Mouse (Mus musculus) gastrocnemius, adult 2 months (tissue): Measurements from ENCODE around the gene H2afy. TPM values are rescaled to one million over a fixed set of nuclear protein-coding genes. Genes with fewer than 3 reads are reported as not detected.

ENCODE experiments used
- DNase-seq: peaks from one replicate; pipeline ENCODE4 v3.0.0; 2022
- H3K27ac ChIP-seq: fragments of 200-600 bp; 2 replicates; pipeline ENCODE4 v1.8.1; 2022; ENCODE audit warnings: mild to moderate bottlenecking
- H3K4me3 ChIP-seq: fragments of 200-600 bp; 2 replicates; pipeline ENCODE4 v1.8.1; 2022; ENCODE audit warnings: mild to moderate bottlenecking, moderate library complexity
- CTCF ChIP-seq: fragments of 200-600 bp; IDR thresholded peaks from 2 replicates; pipeline ENCODE4 v1.8.1; 2022; ENCODE audit warnings: antibody characterized with exemption, mild to moderate bottlenecking, moderate library complexity
- intact Hi-C: fragments of 180-260 bp; cut with DNase I; formaldehyde crosslinking; loops from one replicate; pipeline ENCODE4 v1.15.1; 2025
- total RNA-seq, 2 experiments: library from RNA; stranded (reverse); gene quantifications; 2 replicates each; pipeline ENCODE4 v1.2.3; 2021

H2afy gene
- total RNA-seq, 2 experiments from 2014 or later = 64.1 to 69.2 TPM

DNA sequence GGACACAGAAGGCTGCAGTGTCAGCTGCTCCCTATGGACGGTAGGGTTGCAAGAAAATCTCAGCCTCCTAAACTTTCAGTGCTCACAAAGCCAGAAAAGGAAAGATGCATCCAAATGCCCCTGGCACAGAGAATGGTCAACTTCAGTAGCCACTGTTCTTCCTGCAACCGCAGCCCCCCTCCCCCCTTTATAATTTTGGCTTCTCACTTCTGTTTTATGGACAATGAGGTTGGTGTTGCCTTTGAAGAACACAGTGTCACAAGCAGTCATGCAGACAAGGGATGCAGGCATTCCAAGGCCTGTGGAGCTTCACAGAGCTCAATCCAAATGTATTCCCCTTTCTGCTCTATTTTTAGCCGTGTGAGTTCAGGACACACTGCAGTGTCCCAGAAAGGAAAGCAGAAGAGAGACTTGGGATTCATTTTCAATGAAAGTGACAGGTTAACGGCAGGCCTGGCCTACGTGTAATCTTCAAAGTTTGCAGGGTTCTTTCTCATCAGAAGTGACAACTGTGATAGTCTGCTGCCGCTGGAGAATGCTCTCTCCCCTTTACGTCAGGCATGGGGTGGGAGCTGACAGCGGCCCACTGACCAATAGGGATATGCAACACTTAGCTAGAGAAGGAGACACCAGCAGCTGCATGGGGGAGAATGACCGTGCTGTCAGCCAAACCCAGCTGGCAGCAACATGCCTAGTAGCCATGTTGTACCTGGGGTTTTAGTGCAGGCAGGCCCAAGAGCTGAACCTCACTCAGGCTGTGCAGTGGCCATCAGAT, 18.0 kb downstream of the H2afy start:
- DNase-seq = peak; percentile 76

GRCm38 (mm10) chr13:56115906-56116305, 20.3 kb downstream of the H2afy start:
- intact Hi-C loops = loop anchor here (2.0 kb wide), 1 partner anchor 37 kb away; no protein-coding TSS in a partner anchor
- no peak for DNase-seq
- Histone ChIP-seq H3K4me3 (peak overlapping the region; percentile 26; the same call in 1 of the 2 replicates), H3K27ac (peak overlapping the region; percentile 94)
- no peak for TF ChIP-seq CTCF

More for the DNA sequence above, 18.0 kb downstream of the H2afy start:
- H3K4me3 ChIP-seq = peak overlapping the region; percentile 45
- intact Hi-C loops = loop anchor here (2.0 kb wide), 2 partner anchors 15 to 35 kb away; no protein-coding TSS in a partner anchor
- peak overlapping the region; percentile 94 for H3K27ac ChIP-seq
- TF ChIP-seq CTCF = no peak

DNA sequence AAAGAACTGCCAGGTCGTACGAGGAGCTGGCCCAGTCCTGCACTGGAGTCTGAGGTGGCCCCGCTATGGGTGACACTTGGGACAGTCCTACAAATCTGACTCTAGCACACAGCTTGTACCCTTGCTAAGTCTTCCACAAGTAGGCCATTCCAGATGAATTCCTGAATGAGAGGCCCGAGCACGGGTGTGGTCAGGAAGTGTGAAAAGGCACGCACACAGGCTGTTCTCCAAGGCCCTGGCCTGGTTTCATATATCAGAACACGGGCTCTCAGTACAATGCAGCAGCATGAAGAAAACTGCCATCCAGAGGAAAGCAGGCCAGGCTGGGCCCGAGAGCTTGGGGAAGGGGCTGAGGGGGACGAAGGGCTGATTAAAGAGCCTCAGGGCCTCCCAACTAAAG, 20.8 kb downstream of the H2afy start:
- DNase-seq = peak; percentile 68
- TF ChIP-seq CTCF = no peak
- intact Hi-C loops = no loop called here
- Histone ChIP-seq H3K4me3 (peak overlapping the region; percentile 26; the same call in 1 of the 2 replicates), H3K27ac (peak overlapping the region; percentile 94)

DNA sequence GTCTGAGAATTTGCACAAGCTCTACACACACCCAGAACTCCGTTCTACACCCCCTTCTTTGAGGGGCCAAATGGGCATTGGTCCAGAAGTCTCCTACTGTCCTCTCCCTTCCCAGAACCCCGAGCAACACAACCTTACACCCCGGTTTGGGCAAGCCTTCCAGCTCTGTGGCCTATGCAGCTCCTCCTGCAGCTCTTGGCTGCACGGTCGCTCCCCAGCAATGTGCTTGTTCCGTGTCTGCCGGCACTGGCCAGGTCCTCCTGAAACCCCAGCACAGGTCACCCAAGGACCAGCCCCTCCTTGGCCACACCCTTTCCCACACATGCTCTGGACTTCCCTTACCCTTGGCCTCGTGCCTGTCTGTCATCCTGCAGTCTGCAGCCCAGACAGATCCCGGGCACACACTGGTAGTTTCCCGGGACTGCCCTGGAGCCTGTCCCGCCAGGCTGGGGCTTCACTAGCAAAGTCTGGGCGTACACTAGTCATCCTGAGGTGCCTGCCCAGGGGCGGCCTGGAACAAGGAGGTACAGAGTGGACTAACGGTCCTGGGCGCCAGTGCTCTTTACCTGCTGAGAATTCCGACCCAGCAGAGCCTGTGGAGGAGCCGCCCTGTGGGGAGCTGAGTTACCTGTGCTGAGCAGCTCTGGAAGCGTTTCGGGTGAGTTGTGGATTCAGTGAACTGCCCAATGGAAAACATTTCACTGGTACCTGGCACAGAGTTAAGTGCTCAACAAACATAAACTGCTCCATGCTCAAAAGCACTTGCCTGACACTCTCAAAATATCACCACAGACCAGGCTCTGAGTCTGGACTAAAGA, 22.5 kb downstream of the H2afy start:
- intact Hi-C loops = no loop called here
- Histone ChIP-seq H3K4me3 (peak overlapping the region; percentile 48), H3K27ac (peak overlapping the region; percentile 94)
- DNase-seq = peak; percentile 84
- TF ChIP-seq CTCF = no peak

- Histone ChIP-seq H3K27ac (peak overlapping the region; percentile 94), H3K4me3 (peak overlapping the region; percentile 48)
- intact Hi-C loops = no loop called here
- no peak for DNase-seq
- TF ChIP-seq CTCF = no peak
Measured at GRCm38 (mm10) chr13:56112980-56113379, 23.2 kb downstream of the H2afy start.

DNA sequence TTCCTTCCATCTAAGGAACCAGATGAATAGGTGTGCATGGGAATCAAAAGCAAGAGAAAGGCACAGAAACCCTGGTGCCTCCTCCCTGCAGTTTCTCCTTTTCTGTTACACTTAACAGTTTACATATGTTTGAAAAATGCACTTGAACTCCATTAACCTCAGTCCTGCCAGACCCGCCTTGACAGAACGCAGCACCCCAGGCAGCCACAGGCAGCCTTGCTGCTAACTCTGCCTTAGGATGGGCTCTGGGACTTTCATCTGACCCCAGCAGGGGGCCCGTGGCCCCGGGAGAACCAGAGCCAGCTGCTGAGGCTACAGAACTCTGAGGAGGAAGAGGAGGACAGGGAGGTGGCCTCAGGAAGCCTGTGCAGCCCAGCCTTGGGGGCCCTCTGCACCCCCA, 23.7 kb downstream of the H2afy start:
- Histone ChIP-seq H3K27ac (peak overlapping the region; percentile 94), H3K4me3 (no peak overlapping the region)
- TF ChIP-seq CTCF = peak; percentile 26; the same call in 1 of the 2 replicates
- DNase-seq = no peak
- intact Hi-C loops = no loop called here

GRCm38 (mm10) chr13:56111601-56112000, 24.6 kb downstream of the H2afy start:
- no peak overlapping the region for H3K4me3 ChIP-seq
- TF ChIP-seq CTCF = no peak
- H3K27ac ChIP-seq = peak overlapping the region; percentile 20
- intact Hi-C loops = no loop called here
- DNase-seq = no peak

DNA sequence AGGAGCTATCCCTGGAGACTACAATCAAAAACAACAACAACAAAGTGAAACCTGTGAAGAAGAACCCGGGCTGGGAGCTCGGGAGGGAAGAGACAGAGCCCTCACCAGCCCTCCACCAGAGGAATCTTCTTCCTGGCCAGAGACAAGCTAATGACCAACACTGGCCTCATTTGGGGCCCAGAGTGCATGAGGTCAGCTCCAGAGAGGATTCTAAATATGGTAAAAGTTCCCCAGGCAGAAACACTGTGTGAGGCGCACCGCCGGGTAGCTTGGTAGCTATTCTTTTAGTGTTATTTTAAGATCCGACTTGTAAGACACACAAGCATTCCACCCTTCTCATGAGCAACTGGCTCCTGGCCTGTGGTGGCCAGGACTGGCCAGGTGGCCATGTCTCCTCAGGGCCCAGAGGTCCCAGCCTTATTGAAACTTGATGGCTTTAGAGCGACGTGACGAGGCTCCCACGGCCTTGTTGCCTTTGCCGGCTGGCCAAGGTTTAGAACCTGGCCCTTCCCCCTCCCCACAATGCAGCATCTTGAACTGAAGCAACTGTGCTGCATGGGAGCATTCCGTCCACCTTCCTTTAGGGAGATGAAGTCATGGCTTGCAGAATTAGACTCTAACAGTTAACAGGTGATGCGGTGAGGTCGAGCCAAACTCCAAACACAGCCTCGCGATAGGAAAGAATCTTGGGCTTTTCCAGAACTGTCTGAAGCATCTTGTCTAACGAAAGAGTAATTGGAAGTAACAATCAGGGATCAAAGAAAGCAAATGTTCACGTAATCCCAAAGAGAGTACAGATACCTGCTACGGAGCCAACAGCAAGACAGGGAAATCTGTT, 25.2 kb downstream of the H2afy start:
- intact Hi-C loops = no loop called here
- Histone ChIP-seq H3K4me3 (peak overlapping the region; percentile 29), H3K27ac (peak overlapping the region; percentile 65)
- TF ChIP-seq CTCF = no peak
- DNase-seq = no peak

- H3K27ac ChIP-seq = peak overlapping the region; percentile 65
- intact Hi-C loops = no loop called here
- no peak for TF ChIP-seq CTCF
- DNase-seq = no peak
- H3K4me3 ChIP-seq = no peak overlapping the region
Measured at GRCm38 (mm10) chr13:56109703-56110102, 26.5 kb downstream of the H2afy start.

- H3K4me3 ChIP-seq = no peak overlapping the region
- no peak for DNase-seq
- TF ChIP-seq CTCF = no peak
- H3K27ac ChIP-seq = peak overlapping the region; percentile 65
- intact Hi-C loops = no loop called here
Measured at GRCm38 (mm10) chr13:56108849-56109519, 27.2 kb downstream of the H2afy start.

DNA sequence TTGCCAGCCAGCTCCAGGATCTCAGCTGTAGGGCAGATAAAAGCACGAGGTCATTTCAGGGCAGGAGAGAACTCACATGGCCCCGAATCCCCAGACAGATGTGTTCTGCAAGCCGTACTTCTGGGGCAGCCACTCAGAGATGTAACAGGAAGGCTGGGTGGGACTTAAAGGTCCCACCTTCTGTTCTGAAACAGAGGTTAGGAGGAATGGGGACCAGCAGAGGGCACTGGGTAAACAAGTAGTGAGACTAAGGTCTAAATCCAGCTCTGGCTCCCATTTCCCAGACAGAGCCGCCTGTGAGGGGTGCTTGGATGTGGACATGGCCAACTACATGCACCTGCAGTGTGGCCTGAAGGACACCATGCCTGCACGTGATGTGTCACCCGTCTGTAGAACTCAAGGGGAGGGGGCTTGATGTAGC, 31.2 kb downstream of the H2afy start:
- DNase-seq = no peak
- peak; percentile 45 for TF ChIP-seq CTCF
- H3K4me3 ChIP-seq = no peak overlapping the region
- H3K27ac ChIP-seq = no peak overlapping the region
- intact Hi-C loops = no loop called here
